Mouse (Mus musculus): ENCODE measurements around the gene Mpnd.

DNA sequence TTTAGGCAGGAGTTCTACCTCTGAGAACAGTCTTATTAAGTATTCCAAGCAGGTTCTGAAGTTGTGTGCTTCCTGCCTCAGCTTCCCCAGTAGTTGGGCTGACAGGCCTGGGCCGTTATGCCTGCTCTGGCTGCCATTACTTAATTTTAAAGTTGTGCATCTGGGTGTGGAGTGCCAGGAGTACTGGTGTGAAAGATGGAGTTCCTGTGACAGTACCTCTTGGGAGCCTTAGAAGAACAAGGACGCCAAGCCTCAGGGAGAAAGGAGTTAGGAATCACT is 4.4 kb downstream of the Mpnd start:
- TF ChIP-seq CTCF (IDR thresholded peaks at IDR 0.05; ENCODE audit: borderline replicate concordance, control insufficient read depth, extremely low read depth, insufficient read depth, low read length, poor library complexity), result no peak
- no peak for TF ChIP-seq POLR2A (IDR thresholded peaks at IDR 0.05; ENCODE audit: control insufficient read depth, extremely low read depth, insufficient read depth, low read length, poor library complexity)

Data from thymus, adult 2 months (tissue).